Mouse (Mus musculus) common myeloid progenitor, adult 5-6 weeks (primary cell): ENCODE data around the gene Slc44a1. TPM values are rescaled to one million over a fixed set of nuclear protein-coding genes. Genes with fewer than 3 reads are reported as not detected.

ENCODE experiments used
- ATAC-seq: replicated peaks from 2 replicates; pipeline ENCODE4 v1.8.0; 2016; ENCODE audit warnings: low read depth, mild to moderate bottlenecking, moderate TSS enrichment, inconsistent platforms; ENCODE audit not compliant: poor library complexity, severe bottlenecking
- total RNA-seq: library from RNA; stranded (forward); fragments of 200-1000, 187-1606 nt; gene quantifications from 2 replicates; pipeline ENCODE4 v1.2.3, GENCODE M21; 2017

Gene Slc44a1
- total RNA-seq, 1 experiment from 2014 or later: 8.6 TPM

DNA sequence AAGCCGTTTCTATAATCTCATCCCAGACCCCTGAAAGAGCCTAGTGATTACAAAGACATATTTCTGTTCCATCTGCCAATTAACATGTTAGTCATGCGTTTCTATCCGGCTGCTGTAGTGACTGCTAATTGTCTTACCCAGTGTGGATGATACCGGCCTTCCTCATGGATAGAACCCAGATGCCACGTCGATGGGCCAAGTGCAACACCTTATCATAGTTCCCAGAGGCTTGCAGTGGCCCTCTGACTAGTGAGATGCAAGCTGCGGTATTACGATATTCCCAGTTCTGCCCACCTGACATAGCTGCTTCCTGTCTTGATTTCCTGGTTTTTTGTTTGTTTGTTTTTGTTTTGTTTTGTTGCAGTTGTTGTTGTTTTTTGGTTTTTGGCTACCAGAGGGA, 151.7 kb downstream of the Slc44a1 start:
- ATAC-seq: no peak

DNA sequence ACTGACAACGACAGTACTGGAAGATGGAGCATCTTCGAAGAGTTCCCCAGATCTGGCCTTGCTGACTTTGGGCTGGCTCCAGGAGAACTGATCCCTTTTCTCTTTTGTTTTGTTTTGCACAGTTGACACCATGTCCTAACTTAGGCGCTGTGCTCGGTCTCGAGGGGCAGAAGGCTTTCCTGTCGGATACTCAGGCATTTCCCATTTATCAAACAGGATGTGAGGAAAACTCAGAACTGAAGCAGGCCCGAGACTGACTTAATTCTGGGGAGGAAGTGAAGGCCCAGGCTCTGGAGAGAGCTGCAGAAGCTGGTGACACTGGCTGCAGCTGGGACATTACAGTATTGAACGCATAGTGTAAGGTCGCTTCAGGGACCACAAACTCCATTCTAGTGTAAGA, 152.2 kb downstream of the Slc44a1 start:
- no peak for ATAC-seq

DNA sequence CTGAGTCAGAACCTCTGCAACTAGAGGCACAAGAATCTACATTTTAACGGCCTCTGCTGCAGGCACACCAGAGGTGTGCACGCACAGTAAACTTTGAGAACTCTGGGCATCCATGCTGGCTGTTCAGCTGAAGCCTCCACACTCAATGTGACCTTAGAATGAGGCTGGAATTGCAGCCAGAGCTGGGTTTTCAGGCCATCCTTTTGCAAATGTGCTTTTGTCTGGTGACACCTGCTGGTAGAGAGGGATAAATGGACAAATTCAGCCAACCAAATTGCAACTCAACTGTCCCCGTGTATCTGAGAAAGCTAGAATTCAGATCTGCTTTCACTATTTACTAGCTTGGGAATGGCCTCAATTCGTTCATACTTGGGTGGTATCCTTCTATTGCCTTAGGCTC, 154.0 kb downstream of the Slc44a1 start:
- ATAC-seq: peak; percentile 75

DNA sequence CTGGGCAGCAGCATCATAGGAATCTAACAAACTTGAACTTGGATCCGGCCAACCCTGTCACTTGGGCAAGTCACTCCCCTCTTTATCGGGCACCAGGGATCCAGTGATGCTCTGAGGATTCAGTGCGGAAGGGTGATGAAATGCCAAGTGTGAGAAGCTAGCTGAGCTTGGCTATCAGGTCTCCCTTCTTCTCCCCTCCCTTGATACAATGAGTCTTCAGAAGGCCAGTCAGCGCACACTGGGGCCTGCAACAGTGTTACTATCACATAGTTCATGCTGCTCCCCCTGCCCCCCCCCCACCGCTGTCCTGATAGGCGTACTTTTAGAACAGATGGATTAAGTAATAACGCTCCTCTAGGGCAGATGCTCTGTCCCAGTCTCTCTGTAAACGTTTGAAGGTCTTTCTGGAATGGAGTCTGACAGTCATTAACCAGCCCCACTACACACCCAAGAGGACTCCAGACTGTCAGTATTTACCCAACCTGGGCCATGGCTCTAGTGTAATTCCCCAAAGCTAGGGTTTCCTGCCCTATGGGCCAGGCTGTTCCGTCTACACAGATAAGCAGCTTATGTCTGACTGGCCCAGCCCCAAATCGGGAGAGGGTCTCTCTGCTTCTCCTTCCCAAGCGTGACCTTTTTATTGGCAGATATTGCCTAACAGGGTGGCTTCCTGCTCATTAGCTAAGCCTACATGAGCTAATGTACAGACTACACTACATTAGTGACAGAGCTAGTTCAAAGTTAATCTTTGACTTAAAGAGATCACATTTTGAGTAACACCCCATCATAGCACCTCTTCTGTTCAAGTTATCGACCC, 155.2 kb downstream of the Slc44a1 start:
- ATAC-seq: no peak

DNA sequence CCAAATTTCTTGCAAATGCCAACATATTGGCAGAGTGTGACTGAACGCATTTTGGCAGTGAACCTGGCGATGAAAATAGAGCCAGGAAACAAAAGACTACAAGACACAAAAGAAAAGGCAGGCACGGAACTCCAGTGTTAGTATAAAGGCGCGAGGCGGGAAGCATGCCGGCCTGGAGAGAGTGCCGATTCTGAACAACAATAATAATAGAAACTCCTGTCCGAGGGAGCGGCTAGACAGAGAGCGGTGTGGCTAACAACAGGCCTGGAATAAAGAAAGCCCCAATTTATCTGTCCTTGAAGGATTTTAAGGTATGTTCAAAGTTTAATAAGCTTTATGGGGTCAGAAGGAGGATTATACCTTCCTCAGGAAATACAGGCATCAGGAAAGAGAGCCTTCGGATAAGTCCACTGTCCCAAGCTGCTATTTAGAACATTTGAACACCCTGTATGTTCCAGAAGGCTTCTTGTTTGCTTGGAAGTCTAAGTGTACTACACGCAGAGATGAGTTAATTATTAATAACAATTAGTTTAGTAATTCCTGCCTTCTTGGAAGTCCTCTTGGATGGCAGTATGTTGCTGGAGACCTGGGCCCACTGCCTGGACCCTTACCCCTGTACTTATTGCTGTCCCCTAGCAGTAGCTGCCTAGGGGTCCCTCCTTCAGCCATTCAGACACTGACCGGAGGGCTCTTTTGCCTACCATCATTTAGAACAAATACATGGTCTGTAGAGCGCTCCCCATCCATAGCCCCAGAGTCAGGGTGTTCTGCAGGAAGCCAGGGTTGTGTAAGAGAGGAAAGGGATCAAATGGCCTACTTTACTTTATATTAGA, 156.1 kb downstream of the Slc44a1 start:
- ATAC-seq: no peak

DNA sequence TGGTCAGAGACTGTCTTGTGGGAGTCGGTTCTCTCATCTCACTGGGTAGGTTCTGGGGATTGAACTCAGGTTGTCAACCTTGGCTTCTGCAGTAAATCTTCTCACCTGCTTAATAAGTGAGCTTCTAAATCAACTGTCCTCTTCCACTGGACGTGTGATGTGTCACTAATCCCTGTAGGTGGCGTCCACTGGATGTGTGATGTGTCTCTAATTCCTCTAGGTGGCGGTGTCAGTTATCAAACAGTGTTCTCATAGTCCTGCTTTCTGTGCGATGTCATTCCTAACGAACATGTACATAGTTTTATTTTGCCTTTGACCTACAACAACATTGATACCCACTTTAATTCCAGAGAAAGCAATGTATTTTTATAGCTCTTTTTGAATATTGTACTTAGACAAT, 160.2 kb downstream of the Slc44a1 start:
- peak; percentile 95 for ATAC-seq

DNA sequence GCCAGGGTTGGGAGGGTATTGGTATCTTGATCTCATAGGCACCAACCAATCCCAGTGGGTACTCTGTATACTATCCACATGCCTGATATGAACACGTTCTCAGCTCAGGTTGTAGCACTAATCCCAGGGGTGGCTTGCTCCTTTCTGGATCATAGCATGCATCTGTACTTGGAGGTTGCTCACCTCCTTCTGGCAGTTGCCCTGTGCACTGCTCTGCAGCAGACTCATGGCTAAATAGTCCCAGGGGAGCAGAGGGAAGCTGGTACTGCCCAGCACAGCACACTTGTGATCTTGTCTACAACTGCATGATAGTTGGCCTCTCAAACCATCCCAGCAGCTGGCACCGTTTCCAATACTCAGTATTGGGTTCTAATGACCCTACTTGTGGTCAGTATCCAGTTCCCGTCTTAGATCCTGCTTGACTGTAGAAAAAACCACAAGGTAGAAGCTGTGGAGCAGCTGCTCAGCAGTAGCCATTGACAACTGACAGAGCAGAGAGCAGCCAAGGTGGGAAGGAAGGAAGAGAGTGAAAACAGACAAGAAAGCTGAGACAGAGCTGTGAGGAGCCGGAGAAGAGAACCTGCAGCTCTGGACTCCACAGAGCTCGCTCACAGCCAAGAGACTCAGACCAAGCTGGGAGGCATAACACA, 174.5 kb downstream of the Slc44a1 start:
- no peak for ATAC-seq

DNA sequence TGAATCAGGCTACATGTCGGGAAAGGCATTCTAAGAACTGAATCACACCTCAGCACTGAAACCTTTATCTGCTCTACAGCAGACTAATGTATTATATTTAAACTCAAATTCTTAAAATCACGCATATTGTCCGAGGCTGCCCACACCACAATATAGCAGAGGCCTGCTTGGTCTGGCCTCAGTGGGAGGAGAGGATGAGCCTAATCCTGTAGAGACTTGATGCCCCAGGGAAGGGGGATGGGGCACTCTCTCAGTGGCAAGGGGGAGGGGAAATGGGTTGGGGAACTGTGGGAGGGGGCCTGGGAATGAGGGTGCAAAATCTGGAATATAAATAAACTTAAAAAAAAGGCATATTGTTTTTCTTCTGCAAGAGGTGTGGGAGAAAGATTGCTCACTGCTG, 177.8 kb downstream of the Slc44a1 start:
- no peak for ATAC-seq

DNA sequence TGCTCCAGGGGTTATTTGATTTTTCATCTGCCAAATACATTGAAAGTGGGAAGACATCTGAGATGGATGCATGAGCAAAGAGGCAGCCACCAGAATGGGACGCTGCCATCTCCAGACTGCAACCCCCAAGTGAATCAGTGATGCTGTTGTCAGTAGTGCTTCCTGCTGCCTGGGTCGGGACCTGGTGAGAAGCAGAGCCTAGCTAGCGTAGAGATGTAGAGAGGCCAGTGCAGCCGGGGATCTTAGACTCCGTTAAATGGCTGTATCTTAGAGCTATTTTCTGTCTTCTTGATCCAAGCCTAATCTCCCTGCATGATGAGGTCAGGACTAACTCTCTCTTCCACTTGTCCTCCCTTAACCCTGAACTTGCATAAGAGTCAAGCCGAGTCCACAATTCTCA, 179.9 kb downstream of the Slc44a1 start:
- no peak for ATAC-seq

DNA sequence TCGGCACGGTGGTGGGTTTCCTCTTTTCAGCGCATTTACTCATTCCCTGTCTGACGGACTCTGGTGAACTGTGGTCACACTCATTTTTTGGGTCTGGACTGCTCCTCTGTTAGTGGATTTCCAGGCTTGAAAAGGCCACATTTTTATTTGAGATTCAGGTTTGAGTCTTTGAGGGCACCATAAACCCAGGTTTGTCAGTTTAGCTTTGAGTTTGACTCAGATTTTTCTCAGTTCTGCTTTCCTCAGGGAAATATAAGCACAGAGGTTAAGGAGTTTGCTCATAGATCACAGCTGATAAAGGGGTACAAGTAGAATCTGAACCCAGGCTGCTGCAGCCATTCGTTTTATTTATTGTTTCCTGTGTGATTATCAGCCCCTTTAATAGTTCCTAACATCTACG, 180.9 kb downstream of the Slc44a1 start:
- ATAC-seq: no peak

DNA sequence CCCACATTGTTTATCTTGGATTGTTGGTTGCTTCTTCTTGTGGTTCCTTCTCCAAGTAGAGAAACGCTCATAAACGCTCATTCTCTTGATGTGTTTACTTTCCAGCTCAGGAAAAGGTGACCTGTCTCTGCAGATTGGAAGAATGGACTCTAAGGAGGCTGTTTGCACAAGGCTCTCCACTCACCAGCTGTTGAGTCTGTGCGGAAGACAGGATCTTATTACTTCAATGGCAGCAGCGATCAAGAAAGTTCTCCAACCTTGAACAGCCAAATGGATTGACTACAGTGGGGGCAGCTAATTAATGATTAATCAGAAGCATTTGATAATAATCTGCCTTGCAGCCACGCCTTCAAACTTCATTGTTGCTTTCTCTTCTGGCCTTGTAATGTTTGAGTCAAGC, 181.3 kb downstream of the Slc44a1 start:
- no peak for ATAC-seq

DNA sequence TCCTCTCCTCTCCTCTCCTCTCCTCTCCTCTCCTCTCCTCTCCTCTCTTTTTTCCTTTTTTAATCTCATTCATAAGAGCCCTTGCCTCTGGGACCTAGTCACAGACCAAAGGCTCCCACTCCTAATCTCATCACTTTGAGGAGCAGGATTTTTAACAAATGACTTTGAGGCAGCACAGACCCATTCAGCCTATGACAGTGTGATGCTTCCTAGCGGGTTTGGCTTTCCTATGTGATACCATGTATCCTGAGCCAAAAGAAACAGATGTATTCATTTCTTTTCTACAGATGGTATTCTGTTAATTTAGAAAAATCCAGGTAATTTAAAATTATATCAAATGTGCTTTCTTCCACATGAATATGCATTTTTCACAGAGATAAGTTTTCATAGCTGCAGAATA, 183.5 kb downstream of the Slc44a1 start:
- ATAC-seq: no peak

DNA sequence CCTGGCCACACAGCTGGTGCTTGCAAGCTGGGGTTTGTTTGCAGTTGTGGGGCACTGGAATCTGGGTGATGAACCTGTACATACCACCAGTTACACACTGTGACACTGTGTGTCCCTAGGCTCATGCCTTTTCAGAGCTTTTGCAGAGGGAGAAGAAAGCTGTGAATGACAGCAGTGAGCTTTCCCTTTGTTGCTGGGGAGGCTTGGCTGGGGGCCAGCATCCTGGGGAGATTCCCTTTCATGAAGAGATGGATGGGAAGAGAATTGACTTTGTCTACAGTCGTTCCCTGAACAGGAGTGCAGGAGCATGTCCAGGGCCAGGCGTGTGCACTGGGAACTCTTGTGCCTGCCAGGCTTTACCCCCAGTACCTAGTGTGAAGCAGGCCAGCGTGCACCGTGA, 184.6 kb downstream of the Slc44a1 start:
- no peak for ATAC-seq

DNA sequence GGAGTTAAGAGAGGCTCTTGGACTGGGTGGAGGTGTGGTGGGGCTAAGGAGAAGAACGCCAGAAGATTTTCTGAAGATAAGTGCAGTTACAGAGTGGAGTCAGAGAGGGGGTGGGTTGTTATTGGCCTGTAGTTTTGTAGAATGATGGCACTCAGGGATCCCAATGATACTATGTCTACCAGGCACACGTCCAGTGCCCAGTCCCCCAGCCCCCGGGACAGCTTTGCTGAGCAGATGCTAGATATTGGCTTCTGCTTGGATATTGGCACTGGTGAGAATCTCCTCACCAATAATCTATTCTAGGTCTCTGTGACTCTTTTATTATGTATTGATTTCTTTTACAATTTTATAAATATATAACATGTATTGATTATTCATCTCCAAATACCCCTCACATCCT, 185.1 kb downstream of the Slc44a1 start:
- no peak for ATAC-seq

DNA sequence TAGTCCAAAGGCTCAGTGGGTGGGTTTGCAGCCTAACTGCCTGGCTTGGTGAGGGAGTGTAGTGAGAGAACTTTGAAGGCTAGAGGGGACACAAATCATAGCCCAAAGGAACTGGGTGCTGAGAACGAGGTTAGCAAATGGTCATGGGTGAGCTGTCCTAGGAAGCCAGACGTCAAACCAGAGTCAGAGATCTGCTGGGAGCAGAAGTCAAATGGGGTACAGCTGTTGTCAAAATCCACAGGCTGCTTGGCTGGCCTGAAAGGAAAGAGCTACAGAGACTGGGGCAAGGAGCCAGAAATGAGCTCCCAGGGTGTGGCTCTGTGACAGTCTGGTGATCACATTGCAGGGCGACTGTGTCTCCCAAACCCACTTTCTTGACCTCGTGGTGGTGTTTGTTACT, 188.7 kb downstream of the Slc44a1 start:
- no peak for ATAC-seq

DNA sequence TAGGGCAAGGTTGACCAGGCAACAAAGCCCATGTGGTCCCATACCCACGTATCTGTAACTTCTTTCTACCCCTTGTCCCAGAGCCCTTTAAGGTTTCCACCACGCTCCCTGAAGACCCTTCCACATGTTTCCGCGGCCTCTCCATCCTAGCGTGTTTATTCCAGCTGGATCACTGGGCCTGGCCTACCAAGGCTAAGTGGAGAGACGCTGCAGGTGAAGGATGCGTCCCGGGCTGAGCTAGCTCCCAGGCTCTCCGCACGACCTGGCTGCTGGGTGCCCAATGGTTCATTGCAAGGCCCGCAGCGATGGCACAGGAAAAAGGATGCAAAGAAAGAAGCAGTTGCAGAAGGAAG, 190.7 kb downstream of the Slc44a1 start:
- ATAC-seq: no peak

DNA sequence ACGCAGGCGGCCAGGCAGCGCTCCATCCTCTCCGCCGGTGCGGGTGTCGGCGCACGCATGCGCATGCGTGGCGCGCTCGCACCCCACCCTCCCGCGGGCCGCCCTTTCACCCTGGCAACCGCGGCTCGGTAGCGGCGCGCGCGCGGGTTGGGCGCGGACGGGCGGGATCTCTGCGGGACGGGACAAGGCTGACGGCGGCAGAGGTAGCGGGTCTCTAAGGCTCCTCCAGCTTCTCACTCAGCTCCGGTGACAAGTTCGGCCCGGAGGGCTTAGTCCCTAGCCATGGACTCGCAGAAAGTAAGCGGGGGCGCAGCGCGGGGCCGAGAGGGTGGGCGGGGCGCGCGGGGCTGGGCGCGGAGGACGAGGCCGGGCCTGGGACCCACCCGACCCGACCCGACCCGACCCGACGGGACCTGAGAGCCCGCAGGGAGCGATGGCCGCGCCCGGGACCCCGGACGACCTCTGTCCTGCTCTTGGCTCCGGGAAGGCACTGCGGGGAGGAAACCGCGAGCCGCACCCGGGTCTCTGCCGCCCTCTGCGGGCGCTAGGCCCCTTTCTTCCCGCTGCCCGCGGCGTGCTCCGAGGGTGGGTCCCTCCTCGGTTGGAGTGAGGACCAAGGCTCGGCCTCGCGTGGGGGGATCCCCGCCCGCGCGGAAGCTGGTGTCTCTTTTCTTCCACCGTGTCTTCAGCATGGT, 191.2 kb downstream of the Slc44a1 start, which contains the start of gene Fsd1l:
Gene Fsd1l (plus strand): TSS at position 156 of the 695 bp plus-strand sequence.
- peak; percentile 78 for ATAC-seq

DNA sequence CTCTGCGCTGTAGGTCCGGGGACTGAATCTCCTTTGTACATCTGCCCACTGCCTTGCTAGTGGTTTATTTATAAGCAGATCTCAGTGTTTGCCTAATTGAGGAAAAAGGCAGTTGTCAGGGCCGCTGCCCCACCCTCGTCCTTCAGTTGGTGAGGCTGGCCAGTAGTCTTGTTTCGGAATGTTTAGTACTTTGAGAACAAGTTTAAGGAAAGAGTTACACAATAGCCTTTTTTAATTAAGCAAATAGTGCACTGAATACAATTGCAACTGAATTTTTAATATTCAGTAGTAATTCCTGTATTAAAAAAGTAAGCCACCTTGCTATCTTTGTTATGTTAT, 191.8 kb downstream of the Slc44a1 start:
- no peak for ATAC-seq

DNA sequence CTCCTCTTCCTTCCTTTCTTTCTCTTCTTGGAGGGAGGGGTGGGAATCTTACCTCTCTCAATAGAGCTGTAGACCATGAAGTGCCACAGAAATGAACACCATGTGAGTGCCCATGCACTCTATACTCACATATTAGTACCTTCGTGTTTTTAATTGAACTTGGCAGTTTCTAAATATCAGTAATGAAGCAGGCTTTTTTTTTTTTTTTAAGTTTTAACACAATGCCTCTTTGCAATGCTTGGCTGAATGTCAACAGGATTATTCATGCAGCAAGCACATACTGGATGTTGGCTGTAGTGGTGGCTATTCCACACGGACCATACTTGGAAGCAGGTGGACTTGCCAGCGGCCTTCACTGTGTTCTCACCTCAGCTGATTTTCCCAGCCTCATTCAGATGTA, 195.1 kb downstream of the Slc44a1 start:
- no peak for ATAC-seq

DNA sequence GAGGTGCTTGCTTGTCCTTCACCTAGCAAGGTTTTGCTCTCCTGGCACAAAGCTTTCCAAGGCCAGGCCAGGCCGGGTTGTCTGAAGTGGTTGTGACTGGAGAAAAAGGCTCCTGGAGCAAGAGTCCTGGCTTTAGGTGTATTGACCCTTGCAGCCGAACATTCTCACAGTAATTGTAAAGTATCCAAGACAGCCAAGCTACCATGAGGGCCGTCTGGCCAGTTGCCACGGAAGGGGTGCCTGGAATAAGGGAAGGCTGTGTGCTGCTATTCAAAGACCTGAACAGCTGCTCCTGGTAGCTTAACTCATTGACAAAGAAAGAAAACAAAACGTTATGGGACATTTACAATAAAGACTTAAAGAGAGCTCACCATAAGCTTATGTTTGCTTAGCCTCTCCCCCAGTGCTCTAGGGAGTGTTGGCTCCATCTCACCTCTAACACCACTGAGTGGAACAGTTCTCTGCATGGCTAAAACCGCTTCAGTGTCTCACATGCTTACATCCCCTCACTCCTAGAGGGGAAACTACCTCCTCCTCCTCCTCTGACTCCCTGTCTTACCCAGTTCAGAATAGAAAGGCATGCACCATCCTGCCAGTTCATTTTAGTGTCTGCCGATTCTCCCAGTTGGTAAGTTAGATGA, 197.2 kb downstream of the Slc44a1 start:
- no peak for ATAC-seq
